Mouse (Mus musculus) forebrain, embryonic 14.5 days (tissue): ENCODE results near the gene Dll4. TPM values are rescaled to one million over a fixed set of nuclear protein-coding genes. Genes with fewer than 3 reads are reported as not detected.

Source experiments
- ATAC-seq: fragments of 200-750 bp; cut with Nextera tagmentation; 2 replicates; pipeline ENCODE4 v1.8.0; 2017; ENCODE audit warnings: mild to moderate bottlenecking, moderate library complexity
- DNase-seq: peaks from one replicate; pipeline ENCODE4 v3.0.0-alpha.2; 2015; ENCODE audit warnings: low spot score
- H3K27ac ChIP-seq: fragments of 300-500 bp; sonication (generic); 2 replicates; pipeline ENCODE4 v1.5.1; 2014; ENCODE audit warnings: low read depth, mild to moderate bottlenecking, control low read depth, low read length, moderate library complexity
- H3K27me3 ChIP-seq: fragments of 300-500 bp; sonication (generic); replicated peaks from 2 replicates; pipeline ENCODE4 v1.6.1; 2014; ENCODE audit warnings: low read length, control low read depth, mixed read lengths; ENCODE audit not compliant: control insufficient read depth, insufficient read depth
- H3K36me3 ChIP-seq: fragments of 300-500 bp; sonication (generic); 2 replicates; pipeline ENCODE4 v1.6.1; 2014; ENCODE audit warnings: low read length, control low read depth; ENCODE audit not compliant: control insufficient read depth, insufficient read depth
- H3K4me1 ChIP-seq: fragments of 300-500 bp; sonication (generic); 2 replicates; pipeline ENCODE4 v1.6.1; 2014; ENCODE audit warnings: antibody characterized with exemption, low read length, control low read depth; ENCODE audit not compliant: control insufficient read depth, insufficient read depth
- H3K4me2 ChIP-seq: fragments of 300-500 bp; sonication (generic); 2 replicates; pipeline ENCODE4 v1.6.1; 2014; ENCODE audit warnings: mild to moderate bottlenecking, control low read depth, low read length
- H3K4me3 ChIP-seq: fragments of 300-500 bp; sonication (generic); 2 replicates; pipeline ENCODE4 v1.5.1; 2014; ENCODE audit warnings: low read depth, low read length, control low read depth
- H3K9ac ChIP-seq: fragments of 300-500 bp; sonication (generic); 2 replicates; pipeline ENCODE4 v1.6.1; 2014; ENCODE audit warnings: mild to moderate bottlenecking, low read length, control low read depth, moderate library complexity
- H3K9me3 ChIP-seq: fragments of 300-500 bp; sonication (generic); replicated peaks from 2 replicates; pipeline ENCODE4 v1.6.1; 2016; ENCODE audit warnings: low read length, control low read depth, mixed read lengths; ENCODE audit not compliant: control insufficient read depth
- WGBS: fragments of 180-500 bp; shearing (Covaris S2); extraction: QIAGEN DNeasy Blood & Tissue Kit; methylation state at CpG from one replicate; pipeline ENCODE4 v1.1.7; 2014; 5-methylcytosine and 5-hydroxymethylcytosine counted together
- polyA plus RNA-seq: library from polyadenylated mRNA; unstranded; fragments of >200 nt; fragmentation: Nextera tagmentation; extraction: Ambion mirVana; gene quantifications from 2 replicates; pipeline ENCODE4 v1.2.1, GENCODE M21; 2014

Gene Dll4
- 2.9 and 3.8 TPM in 2 replicates for polyA plus RNA-seq

- Histone ChIP-seq H3K4me2 (peak within 1 kb of the TSS; percentile 68), H3K36me3 (no peaks in the 10 kb centered on the region), H3K27me3 (peaks cover 92% of the 10 kb centered on the region), H3K9ac (peak within 1 kb of the TSS; percentile 47), H3K4me1 (peaks cover 37% of the 10 kb centered on the region), H3K4me3 (peak within 1 kb of the TSS; percentile 34), H3K27ac (0 out of 2 replicates have a peak within 1 kb of the TSS, but pooled peaks have one; percentile 14), H3K9me3 (no peaks in the 10 kb centered on the region)
- under 1% methylated on average over 33 of the region's 33 CpGs for WGBS
- ATAC-seq (no peak), DNase-seq (peak; percentile 64)
These were observed at the start of gene Dll4 for GRCm38 (mm10) chr2:119325568-119326143. Dll4 (plus strand) TSS chr2:119325784.

- 83% methylated on average over 7 of the region's 7 CpGs for WGBS
These were observed 48.7 kb upstream of the Dll4 start for GRCm38 (mm10) chr2:119276926-119277325.

DNA sequence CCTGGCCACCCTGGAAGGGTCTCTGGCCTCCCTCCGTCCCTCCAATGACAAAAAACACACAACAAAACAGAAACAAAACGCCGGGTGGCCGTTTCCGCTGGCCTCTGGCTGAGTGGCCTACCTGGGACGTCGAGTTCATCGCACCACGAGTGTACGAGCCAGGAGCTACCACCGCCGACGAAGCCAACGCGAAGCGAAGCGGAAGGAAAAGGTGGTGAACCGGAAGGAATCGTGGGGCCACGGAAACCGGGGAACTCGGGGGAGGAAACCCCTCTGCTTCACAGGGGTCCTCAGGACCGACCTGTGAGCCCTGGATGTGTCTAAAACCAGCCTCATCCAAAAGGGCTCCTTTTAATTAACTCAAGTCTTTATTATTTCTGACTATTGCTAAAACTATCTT is 47.8 kb upstream of the Dll4 start:
- no peaks in the 10 kb centered on the region for H3K4me1 ChIP-seq
- no peak overlapping the region for H3K4me2 ChIP-seq
- ATAC-seq (no peak), DNase-seq (no peak)
- H3K4me3 ChIP-seq, result no peak overlapping the region
- no peaks in the 10 kb centered on the region for H3K36me3 ChIP-seq
- H3K9me3 ChIP-seq, result no peaks in the 10 kb centered on the region
- H3K9ac ChIP-seq, result no peak overlapping the region
- WGBS, result 88% methylated on average over 23 of the region's 23 CpGs
- no peak overlapping the region for H3K27ac ChIP-seq
- no peaks in the 10 kb centered on the region for H3K27me3 ChIP-seq

More at GRCm38 (mm10) chr2:119276926-119277325, 48.7 kb upstream of the Dll4 start:
- no peaks in the 10 kb centered on the region for H3K27me3 ChIP-seq
- H3K9me3 ChIP-seq, result no peaks in the 10 kb centered on the region
- ATAC-seq (no peak), DNase-seq (no peak)
- H3K4me3 ChIP-seq, result no peak overlapping the region
- no peak overlapping the region for H3K27ac ChIP-seq
- no peaks in the 10 kb centered on the region for H3K4me1 ChIP-seq
- H3K36me3 ChIP-seq, result no peaks in the 10 kb centered on the region
- H3K4me2 ChIP-seq, result no peak overlapping the region
- H3K9ac ChIP-seq, result no peak overlapping the region

DNA sequence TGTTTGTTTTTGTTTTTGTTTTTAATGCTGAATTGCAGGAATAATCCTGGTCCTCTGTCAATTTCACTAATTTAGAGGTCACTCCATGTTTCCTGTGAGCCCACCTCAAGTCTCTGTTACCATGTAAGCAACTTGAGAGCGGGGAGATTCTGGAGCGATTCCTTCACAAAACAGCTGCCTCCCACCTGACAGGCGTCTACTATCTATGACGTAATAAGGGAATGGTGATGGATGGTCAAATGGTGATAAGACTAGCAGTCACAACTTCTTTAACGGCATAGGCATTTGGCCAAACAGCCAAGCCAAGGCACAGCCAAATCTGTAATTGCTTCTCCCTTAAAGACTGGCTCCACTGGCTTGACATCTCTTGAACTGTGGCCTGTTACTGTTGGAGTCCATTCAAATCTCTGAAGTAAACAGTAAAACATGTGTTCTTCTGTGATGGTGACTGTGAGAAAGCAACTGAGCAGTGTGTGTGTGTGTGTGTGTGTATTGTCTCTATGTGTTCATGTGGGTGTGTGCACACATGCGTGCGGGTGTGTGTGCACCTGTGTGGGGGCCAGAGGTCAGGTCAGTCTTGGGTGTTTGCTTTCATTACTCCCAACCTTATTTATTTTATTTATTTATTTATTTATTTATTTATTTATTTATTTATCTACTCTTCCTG is 43.6 kb upstream of the Dll4 start:
- Histone ChIP-seq H3K27me3 (no peaks in the 10 kb centered on the region), H3K4me2 (no peak overlapping the region), H3K4me3 (no peak overlapping the region), H3K36me3 (no peaks in the 10 kb centered on the region), H3K4me1 (no peaks in the 10 kb centered on the region), H3K9ac (no peak overlapping the region), H3K27ac (no peak overlapping the region), H3K9me3 (no peaks in the 10 kb centered on the region)
- ATAC-seq (no peak), DNase-seq (no peak)
- 92% methylated on average over 7 of the region's 7 CpGs for WGBS

DNA sequence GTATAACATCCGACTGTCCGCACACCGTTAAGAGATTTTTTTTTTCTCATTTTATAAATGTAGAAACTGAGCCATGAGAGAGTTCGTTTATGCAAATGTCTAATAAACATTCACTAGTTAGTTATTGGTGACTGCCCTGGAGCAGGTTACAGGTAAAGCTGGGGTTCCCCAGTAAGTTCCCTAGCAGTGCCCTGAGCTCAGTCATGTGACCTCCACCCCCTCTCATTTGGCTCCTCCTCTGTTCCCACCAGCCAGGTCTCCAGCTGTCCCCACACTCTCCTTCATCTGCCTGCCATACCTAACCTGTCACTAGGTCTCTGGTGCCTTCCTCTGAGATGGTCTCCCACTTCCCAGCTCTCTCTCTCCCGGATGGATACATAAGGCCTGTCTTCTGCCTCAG is 38.2 kb upstream of the Dll4 start:
- no peak overlapping the region for H3K27ac ChIP-seq
- H3K27me3 ChIP-seq, result no peaks in the 10 kb centered on the region
- DNase-seq (no peak), ATAC-seq (no peak)
- H3K4me2 ChIP-seq, result no peak overlapping the region
- peak overlapping the region; percentile 3; the same call in 1 of the 2 replicates for H3K9ac ChIP-seq
- no peak overlapping the region for H3K4me3 ChIP-seq
- 91% methylated on average over 5 of the region's 5 CpGs for WGBS
- H3K9me3 ChIP-seq, result no peaks in the 10 kb centered on the region
- peaks cover 7% of the 10 kb centered on the region for H3K4me1 ChIP-seq
- H3K36me3 ChIP-seq, result peaks cover 23% of the 10 kb centered on the region

DNA sequence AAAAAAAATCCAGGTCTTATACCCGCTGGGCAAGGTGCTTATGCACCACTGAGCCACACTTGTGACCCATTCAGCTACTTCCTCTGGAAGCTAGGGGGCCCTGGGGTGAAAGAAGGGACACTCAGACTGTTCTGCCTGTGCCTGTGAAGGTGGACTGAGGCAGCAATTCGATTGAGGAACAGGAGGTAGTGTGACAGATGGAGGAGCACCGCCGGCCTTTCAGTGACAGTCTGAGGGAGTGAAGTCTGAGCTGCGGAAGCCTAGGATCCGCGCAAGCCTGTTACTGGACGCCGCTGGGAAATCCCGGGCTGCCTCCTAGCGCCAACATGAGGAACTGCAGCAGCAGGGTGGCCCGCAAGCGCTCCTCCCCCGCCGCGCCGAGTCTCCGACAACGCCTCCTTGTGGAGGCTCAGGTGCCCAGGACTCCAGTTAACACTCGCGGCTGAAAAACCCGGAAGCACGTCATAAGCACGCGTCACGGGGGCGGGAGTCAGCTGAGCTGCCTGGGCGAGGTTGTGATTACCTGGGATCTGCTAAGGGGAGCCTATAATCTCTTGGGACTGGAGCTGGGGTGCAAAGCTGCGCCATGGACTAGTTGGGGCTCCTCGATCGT is 37.2 kb upstream of the Dll4 start, which contains the start of gene Vps18:
Gene Vps18, plus strand, starts transcription at position 471 of the 613 bp plus-strand sequence.
- under 1% methylated on average over 31 of the region's 31 CpGs for WGBS
- H3K36me3 ChIP-seq, result peaks cover 33% of the 10 kb centered on the region
- H3K4me1 ChIP-seq, result peaks cover 7% of the 10 kb centered on the region
- peak within 1 kb of the TSS; percentile 65 for H3K4me3 ChIP-seq
- H3K27ac ChIP-seq, result 0 out of 2 replicates have a peak within 1 kb of the TSS, but pooled peaks have one; percentile 49
- peak within 1 kb of the TSS; percentile 71 for H3K9ac ChIP-seq
- ATAC-seq (peak; percentile 97), DNase-seq (peak; percentile 98)
- peak within 1 kb of the TSS; percentile 71 for H3K4me2 ChIP-seq
- H3K27me3 ChIP-seq, result no peaks in the 10 kb centered on the region
- no peaks in the 10 kb centered on the region for H3K9me3 ChIP-seq

GRCm38 (mm10) chr2:119289014-119289416 is 36.6 kb upstream of the Dll4 start:
- H3K4me3 ChIP-seq, result peak overlapping the region; percentile 65
- peaks cover 7% of the 10 kb centered on the region for H3K4me1 ChIP-seq
- H3K9ac ChIP-seq, result peak overlapping the region; percentile 71
- ATAC-seq, result peak; percentile 18
- peak; percentile 19 for DNase-seq
- H3K9me3 ChIP-seq, result no peaks in the 10 kb centered on the region
- WGBS, result 2% methylated on average over 11 of the region's 11 CpGs
- H3K4me2 ChIP-seq, result peak overlapping the region; percentile 71
- H3K27me3 ChIP-seq, result no peaks in the 10 kb centered on the region
- H3K36me3 ChIP-seq, result peaks cover 39% of the 10 kb centered on the region
- H3K27ac ChIP-seq, result no peak overlapping the region

DNA sequence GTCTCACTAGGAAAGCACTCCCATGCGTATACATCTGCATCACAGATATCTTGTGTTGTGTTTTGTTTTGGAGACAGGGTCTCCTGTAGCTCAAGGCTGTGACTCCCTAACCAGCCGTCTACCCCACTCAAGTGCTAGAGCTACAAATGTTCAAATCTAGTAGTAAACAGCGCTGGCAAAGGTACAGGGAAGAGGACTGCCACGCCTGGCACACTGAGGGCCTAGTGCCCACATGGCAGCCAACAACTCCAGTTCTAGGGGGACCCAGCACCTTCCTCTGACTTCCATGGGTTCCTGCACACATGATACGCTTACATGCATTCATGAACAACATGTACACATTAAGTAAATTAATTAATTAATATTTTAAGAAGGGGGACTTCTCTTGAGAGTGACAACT is 33.3 kb upstream of the Dll4 start:
- DNase-seq, result no peak
- no peak overlapping the region for H3K27ac ChIP-seq
- no peak overlapping the region for H3K4me2 ChIP-seq
- 91% methylated on average over 5 of the region's 5 CpGs for WGBS
- ATAC-seq, result no peak
- H3K9me3 ChIP-seq, result no peaks in the 10 kb centered on the region
- H3K27me3 ChIP-seq, result no peaks in the 10 kb centered on the region
- H3K9ac ChIP-seq, result no peak overlapping the region
- peaks cover 66% of the 10 kb centered on the region for H3K36me3 ChIP-seq
- H3K4me1 ChIP-seq, result peaks cover 7% of the 10 kb centered on the region
- H3K4me3 ChIP-seq, result no peak overlapping the region

DNA sequence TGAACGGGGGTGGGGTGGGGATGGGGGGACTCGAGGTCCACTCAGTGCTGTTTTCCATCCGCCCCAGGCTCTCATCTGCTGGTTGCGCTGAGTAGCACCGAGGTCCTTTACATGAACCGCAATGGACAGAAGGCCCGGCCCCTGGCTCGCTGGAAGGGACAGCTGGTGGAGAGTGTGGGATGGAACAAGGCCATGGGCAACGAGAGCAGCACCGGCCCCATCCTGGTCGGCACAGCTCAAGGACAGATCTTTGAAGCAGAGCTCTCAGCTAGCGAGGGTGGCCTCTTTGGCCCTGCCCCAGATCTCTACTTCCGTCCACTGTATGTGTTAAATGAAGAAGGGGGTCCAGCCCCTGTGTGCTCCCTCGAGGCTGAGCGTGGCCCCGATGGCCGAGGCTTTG is 32.7 kb upstream of the Dll4 start:
- ATAC-seq, result no peak

More for the DNA sequence above, 32.7 kb upstream of the Dll4 start:
- Histone ChIP-seq H3K36me3 (peaks cover 71% of the 10 kb centered on the region), H3K4me3 (no peak overlapping the region), H3K4me2 (no peak overlapping the region), H3K27me3 (no peaks in the 10 kb centered on the region), H3K9ac (no peak overlapping the region), H3K9me3 (no peaks in the 10 kb centered on the region), H3K27ac (no peak overlapping the region), H3K4me1 (peaks cover 7% of the 10 kb centered on the region)
- no peak for DNase-seq
- WGBS, result 94% methylated on average over 17 of the region's 17 CpGs
